In the genomic region with DNA sequence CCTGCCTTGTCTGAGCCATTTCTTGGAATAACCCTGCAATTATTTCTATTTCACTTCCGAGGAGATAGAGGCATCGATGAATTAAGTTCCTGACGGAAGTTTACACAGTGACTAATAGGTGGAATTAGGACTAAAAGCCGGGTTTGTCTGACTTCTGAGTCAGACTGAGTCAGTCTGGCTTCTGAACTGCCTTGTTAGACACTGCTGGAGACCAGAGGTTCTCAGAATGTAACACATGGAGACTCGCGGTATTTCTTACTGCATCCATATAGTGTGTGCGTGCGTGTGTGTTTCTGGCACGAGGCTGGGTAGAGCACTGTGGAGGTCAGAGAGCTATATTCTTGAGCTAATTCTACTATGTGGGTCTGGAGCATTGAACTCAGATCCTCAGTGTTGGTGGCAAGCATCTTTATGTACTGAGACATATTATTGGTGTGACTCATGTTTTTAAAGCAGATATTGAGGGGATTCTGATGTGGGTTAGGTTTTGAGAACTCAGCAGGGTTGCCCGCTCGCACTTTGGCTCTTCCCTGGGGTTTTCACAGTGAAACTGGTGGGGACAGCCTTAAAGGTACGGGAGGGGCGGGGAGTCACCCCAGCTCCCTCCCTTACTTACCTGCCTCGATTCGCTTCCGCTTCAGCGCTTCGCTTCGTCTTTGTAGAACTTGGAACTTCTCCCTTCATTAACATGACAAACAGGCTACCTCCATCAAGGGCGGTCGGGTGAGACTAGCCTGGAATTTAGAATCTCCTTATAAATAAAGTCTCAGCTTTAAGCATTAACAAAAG, we compare ENCODE assay signal across 8 mouse cellular contexts.
A peak's percentile ranks its signal among the peaks of the same experiment; 100 is the strongest.
DNase-seq lines count a peak whose midpoint lies in the region; ATAC-seq lines count a peak whose summit lies in the region.

No protein-coding gene starts in this region.

- DNase-seq in liver, result no peak
- DNase-seq in embryo, embryonic 11 days, result peak; percentile 28
- peak; percentile 53 for DNase-seq in intestine, embryonic 14.5 days (ENCODE audit: low spot score)
- DNase-seq in ovary, postnatal 14 days (ENCODE audit: low spot score), result no peak
- DNase-seq in adipocyte (ENCODE audit: low spot score), result no peak
- no peak for DNase-seq in left cerebral cortex, postnatal 10 days (ENCODE audit: extremely low spot score in 1 of 2, low spot score in 2 of 2)

- H3K4me3 ChIP-seq in liver, embryonic 12.5 days, result no peak overlapping the region
- H3K4me3 ChIP-seq in intestine, embryonic 14.5 days (ENCODE audit: low read depth, low read length), result 0 out of 2 replicates have a peak overlapping the region, but pooled peaks have one; percentile 13
- H3K4me3 ChIP-seq in neural tube, embryonic 14.5 days (ENCODE audit: low read depth, low read length), result 0 out of 2 replicates have a peak overlapping the region, but pooled peaks have one; percentile 2

- H3K4me1 ChIP-seq in liver, embryonic 12.5 days, result no peaks in the 10 kb centered on the region
- 0 out of 2 replicates have a peak, but pooled peaks cover 2% of the 10 kb centered on the region for H3K4me1 ChIP-seq in intestine, embryonic 14.5 days (replicated peaks; ENCODE audit: control insufficient read depth, insufficient read depth, low read length)
- no peaks in the 10 kb centered on the region for H3K4me1 ChIP-seq in neural tube, embryonic 14.5 days (ENCODE audit: control insufficient read depth, insufficient read depth, low read length)

- intact Hi-C loops in left cerebral cortex, postnatal 10 days (cut with DNase I), result no loop called here

- no peak overlapping the region for H3K27ac ChIP-seq in liver, embryonic 12.5 days
- no peak overlapping the region for H3K27ac ChIP-seq in intestine, embryonic 14.5 days (ENCODE audit: low read depth)
- no peak overlapping the region for H3K27ac ChIP-seq in neural tube, embryonic 14.5 days (ENCODE audit: low read depth, low read length)

- H3K27me3 ChIP-seq in liver, embryonic 12.5 days (replicated peaks), result peaks cover 15% of the 10 kb centered on the region; the same call in 1 of the 2 replicates
- peaks cover 9% of the 10 kb centered on the region; the same call in 1 of the 2 replicates for H3K27me3 ChIP-seq in intestine, embryonic 14.5 days (replicated peaks; ENCODE audit: control insufficient read depth, insufficient read depth, low read length)
- no peaks in the 10 kb centered on the region for H3K27me3 ChIP-seq in neural tube, embryonic 14.5 days (ENCODE audit: control insufficient read depth, insufficient read depth, low read length)

- no peak for ATAC-seq in liver, embryonic 12.5 days
- ATAC-seq in intestine, embryonic 14.5 days (replicated peaks; ENCODE audit: low FRiP score, low TSS enrichment, low read depth), result peak; percentile 77
- peak; percentile 50; the same call in 1 of the 2 replicates for ATAC-seq in neural tube, embryonic 14.5 days (ENCODE audit: low read depth)

- H3K36me3 ChIP-seq in liver, embryonic 12.5 days, result no peaks in the 10 kb centered on the region
- no peaks in the 10 kb centered on the region for H3K36me3 ChIP-seq in intestine, embryonic 14.5 days (ENCODE audit: control insufficient read depth, insufficient read depth, low read length)
- no peaks in the 10 kb centered on the region for H3K36me3 ChIP-seq in neural tube, embryonic 14.5 days (ENCODE audit: control insufficient read depth, insufficient read depth, low read length)

- no peak overlapping the region for H3K9ac ChIP-seq in liver, embryonic 12.5 days
- H3K9ac ChIP-seq in intestine, embryonic 14.5 days (ENCODE audit: low read length), result no peak overlapping the region
- no peak overlapping the region for H3K9ac ChIP-seq in neural tube, embryonic 14.5 days (replicated peaks; ENCODE audit: low read depth, low read length)

- no peaks in the 10 kb centered on the region for H3K9me3 ChIP-seq in liver, embryonic 12.5 days (replicated peaks)
- H3K9me3 ChIP-seq in intestine, embryonic 14.5 days (ENCODE audit: control insufficient read depth, low read length), result no peaks in the 10 kb centered on the region
- H3K9me3 ChIP-seq in neural tube, embryonic 14.5 days (ENCODE audit: control insufficient read depth, low read length), result no peaks in the 10 kb centered on the region

- H3K4me2 ChIP-seq in liver, embryonic 12.5 days, result peak overlapping the region; percentile 3; the same call in 1 of the 2 replicates
- peak overlapping the region; percentile 31 for H3K4me2 ChIP-seq in intestine, embryonic 14.5 days (ENCODE audit: low read length)
- peak overlapping the region; percentile 27 for H3K4me2 ChIP-seq in neural tube, embryonic 14.5 days (ENCODE audit: low read depth, low read length)

- 9% methylated on average over 21 of the region's 21 CpGs for WGBS in liver, embryonic 12.5 days (ENCODE audit: insufficient replicate concordance)
- 11% methylated on average over 21 of the region's 21 CpGs for WGBS in intestine, embryonic 14.5 days
- whole genome bisulfite sequencing in neural tube, embryonic 14.5 days, result 10% methylated on average over 21 of the region's 21 CpGs

Comparison
In these comparisons a context has a peak if more than half of its experiments do, and no peak if none do; other contexts are left out.
1. DNase-seq: peak in embryo, embryonic 11 days (single experiment) and intestine, embryonic 14.5 days (single experiment); none in liver (single experiment), ovary, postnatal 14 days (single experiment), adipocyte (single experiment) and left cerebral cortex, postnatal 10 days (0 of 2).
2. Peak in every context shown above with its lines, with median percentiles within 50 percentile points of each other: H3K4me2 ChIP-seq.